Mouse (Mus musculus) heart, embryonic 12.5 days (tissue): ENCODE measurements around the gene Rrp8. TPM values are rescaled to one million over a fixed set of nuclear protein-coding genes. Genes with fewer than 3 reads are reported as not detected.

Source experiments
- ATAC-seq: fragments of 200-750 bp; cut with Nextera tagmentation; 2 replicates; pipeline ENCODE4 v1.8.0; 2017; ENCODE audit warnings: moderate TSS enrichment, moderate library complexity; ENCODE audit not compliant: insufficient number of reproducible peaks, low FRiP score
- H3K27ac ChIP-seq: fragments of 300-500 bp; sonication (generic); 2 replicates; pipeline ENCODE4 v1.5.1; 2016; ENCODE audit warnings: mild to moderate bottlenecking, moderate library complexity; ENCODE audit not compliant: poor library complexity, severe bottlenecking
- H3K27me3 ChIP-seq: fragments of 300-500 bp; sonication (generic); replicated peaks from 2 replicates; pipeline ENCODE4 v1.6.1; 2016; ENCODE audit warnings: mild to moderate bottlenecking, moderate library complexity
- H3K36me3 ChIP-seq: fragments of 300-500 bp; sonication (generic); 2 replicates; pipeline ENCODE4 v1.6.1; 2016; ENCODE audit warnings: mild to moderate bottlenecking, moderate library complexity
- H3K4me1 ChIP-seq: fragments of 300-500 bp; sonication (generic); replicated peaks from 2 replicates; pipeline ENCODE4 v1.6.1; 2016; ENCODE audit warnings: mild to moderate bottlenecking
- H3K4me2 ChIP-seq: fragments of 300-500 bp; sonication (generic); 2 replicates; pipeline ENCODE4 v1.6.1; 2016; ENCODE audit warnings: mild to moderate bottlenecking, moderate library complexity
- H3K4me3 ChIP-seq: fragments of 300-500 bp; sonication (generic); 2 replicates; pipeline ENCODE4 v1.5.1; 2016; ENCODE audit warnings: mild to moderate bottlenecking
- H3K9ac ChIP-seq: fragments of 300-500 bp; sonication (generic); 2 replicates; pipeline ENCODE4 v1.6.1; 2016; ENCODE audit warnings: mild to moderate bottlenecking, moderate library complexity
- H3K9me3 ChIP-seq: fragments of 300-500 bp; sonication (generic); replicated peaks from 2 replicates; pipeline ENCODE4 v1.6.1; 2016; ENCODE audit warnings: mild to moderate bottlenecking, moderate library complexity
- WGBS: fragments of 180-500 bp; shearing (Covaris S2); methylation state at CpG from one replicate; pipeline ENCODE4 v1.1.7; 2016; 5-methylcytosine and 5-hydroxymethylcytosine counted together
- polyA plus RNA-seq: library from polyadenylated mRNA; unstranded; fragments of >200 nt; fragmentation: Nextera tagmentation; extraction: Ambion mirVana; gene quantifications from 2 replicates; pipeline ENCODE4 v1.2.1, GENCODE M21; 2016

Gene Rrp8
- 29.1 and 30.9 TPM in 2 replicates for polyA plus RNA-seq

DNA sequence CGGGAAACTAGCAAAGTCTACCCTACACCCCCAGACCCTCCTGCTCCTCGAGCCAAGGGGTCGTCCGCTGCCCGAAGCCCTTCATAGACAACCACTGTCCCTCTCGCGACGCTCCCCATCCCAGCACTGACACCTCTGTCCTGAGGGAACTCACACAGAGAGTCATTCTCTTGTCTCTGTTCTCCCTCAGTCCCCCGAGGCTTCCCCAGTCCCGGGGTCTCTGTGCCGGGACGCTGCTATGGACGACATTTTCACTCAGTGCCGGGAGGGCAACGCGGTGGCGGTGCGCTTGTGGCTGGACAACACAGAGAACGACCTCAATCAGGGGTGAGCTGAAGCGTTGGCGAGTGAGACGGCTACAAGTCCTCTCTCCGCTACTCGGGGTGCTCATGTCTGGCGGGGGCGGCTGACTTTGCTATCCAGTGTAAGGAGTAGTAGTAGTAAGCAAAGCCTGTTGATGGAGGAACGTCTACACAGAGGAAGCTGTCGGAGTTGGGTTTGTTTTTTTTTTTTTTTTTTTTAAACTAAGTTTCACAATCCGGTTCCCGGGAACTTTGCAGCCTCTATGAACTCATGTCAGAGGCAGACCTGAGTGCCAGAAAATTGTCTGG lies at the start of gene Rrp8:
Rrp8 (minus strand) TSS at position 475 of the 611 bp plus-strand sequence.
- Histone ChIP-seq H3K4me2 (peak within 1 kb of the TSS; percentile 84), H3K36me3 (peaks cover 51% of the 10 kb centered on the region), H3K27me3 (no peaks in the 10 kb centered on the region), H3K9me3 (no peaks in the 10 kb centered on the region), H3K4me3 (peak within 1 kb of the TSS; percentile 94), H3K27ac (peak within 1 kb of the TSS; percentile 99), H3K9ac (peak within 1 kb of the TSS; percentile 98), H3K4me1 (peaks cover 33% of the 10 kb centered on the region)
- peak; percentile 1; the same call in 1 of the 2 replicates for ATAC-seq
- under 1% methylated on average over 30 of the region's 30 CpGs for WGBS

DNA sequence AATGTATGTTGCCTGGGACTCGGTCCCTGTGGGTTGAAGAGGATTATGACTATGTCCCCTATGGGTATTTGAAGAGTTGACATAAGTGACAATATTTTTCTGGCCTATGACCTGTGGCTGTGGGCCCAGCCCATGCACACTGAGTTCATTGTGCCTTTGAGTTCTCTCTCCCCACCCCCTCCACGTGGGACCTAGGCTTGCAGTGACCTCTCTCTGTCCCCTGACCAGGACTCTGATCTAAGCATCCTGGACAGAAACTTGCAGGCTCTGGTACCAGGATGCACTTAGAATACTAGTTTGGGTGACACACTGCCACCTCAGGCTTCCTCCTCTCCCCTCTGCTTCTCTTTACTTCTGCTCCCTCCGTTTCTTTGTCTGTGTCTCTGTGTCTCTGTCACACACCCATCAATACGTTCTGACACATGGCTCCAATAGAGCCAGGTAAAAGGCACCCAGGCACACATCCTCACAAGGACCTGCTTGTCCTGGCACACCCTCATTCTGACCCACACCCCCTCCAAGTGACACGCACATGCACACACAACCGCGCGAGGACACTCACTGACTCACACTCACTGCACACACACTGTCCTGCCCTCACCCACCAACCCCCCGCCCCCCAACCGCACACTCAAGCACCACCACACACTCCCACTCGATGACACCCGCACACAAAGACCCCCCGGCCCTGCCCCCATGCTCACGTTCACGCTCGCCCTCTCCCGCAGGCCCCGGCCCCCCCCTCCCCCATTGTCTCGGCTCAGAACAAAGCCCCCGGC lies 49.5 kb upstream of the Rrp8 start:
- peak overlapping the region; percentile 77 for H3K4me2 ChIP-seq
- H3K9ac ChIP-seq: peak overlapping the region; percentile 82
- peaks cover 35% of the 10 kb centered on the region for H3K4me1 ChIP-seq
- peaks cover 14% of the 10 kb centered on the region; the same call in 1 of the 2 replicates for H3K27me3 ChIP-seq
- H3K9me3 ChIP-seq: no peaks in the 10 kb centered on the region
- 10% methylated on average over 17 of the region's 20 CpGs for WGBS
- peak overlapping the region; percentile 72 for H3K4me3 ChIP-seq
- peaks cover 3% of the 10 kb centered on the region; the same call in 1 of the 2 replicates for H3K36me3 ChIP-seq
- peak; percentile 42; the same call in 1 of the 2 replicates for ATAC-seq
- H3K27ac ChIP-seq: peak overlapping the region; percentile 58

DNA sequence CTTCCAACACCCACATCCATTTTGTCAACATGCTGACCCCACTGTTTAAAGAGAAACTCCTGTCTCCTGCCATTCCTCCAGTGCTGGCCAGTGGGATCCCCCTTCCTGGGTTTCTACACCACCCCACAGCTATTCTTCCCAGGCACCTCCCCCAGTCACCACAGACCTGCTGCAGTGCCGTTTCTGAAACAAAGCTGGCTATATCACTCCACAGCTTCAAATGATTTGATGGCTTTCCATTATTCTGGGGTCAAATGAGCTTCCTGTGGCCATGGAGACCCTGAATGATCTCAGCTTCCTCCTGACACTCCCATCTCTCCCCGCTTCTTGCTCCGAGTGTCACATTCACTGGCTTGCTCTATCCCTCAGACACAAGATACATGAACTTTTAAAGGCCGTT lies 47.4 kb upstream of the Rrp8 start:
- no peak overlapping the region for H3K27ac ChIP-seq
- peaks cover 40% of the 10 kb centered on the region for H3K4me1 ChIP-seq
- H3K9me3 ChIP-seq: no peaks in the 10 kb centered on the region
- WGBS: 27% methylated on average over 4 of the region's 4 CpGs
- ATAC-seq: no peak
- no peak overlapping the region for H3K4me3 ChIP-seq
- H3K4me2 ChIP-seq: peak overlapping the region; percentile 12; the same call in 1 of the 2 replicates
- peaks cover 12% of the 10 kb centered on the region for H3K36me3 ChIP-seq
- H3K27me3 ChIP-seq: peaks cover 5% of the 10 kb centered on the region; the same call in 1 of the 2 replicates
- H3K9ac ChIP-seq: 0 out of 2 replicates have a peak overlapping the region, but pooled peaks have one; percentile 18

DNA sequence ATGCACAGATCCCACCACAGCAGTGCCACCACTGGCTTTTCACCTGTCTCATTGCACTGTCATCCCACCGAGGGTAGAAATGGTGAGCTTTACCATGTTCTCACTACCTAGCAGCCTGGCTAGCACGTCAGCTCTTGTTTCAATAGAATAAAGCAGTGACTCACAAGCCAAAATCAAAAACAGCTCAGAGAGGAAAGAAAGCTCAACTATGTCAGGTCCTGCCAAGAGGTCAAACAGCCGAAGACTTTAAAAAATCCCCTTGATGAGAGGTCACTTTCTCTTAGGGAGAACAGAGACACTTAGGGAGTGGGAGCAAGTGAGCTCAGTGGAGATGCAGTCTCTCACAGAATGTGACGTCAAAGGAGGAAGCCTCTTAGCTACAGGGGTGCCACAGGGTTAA lies 46.7 kb upstream of the Rrp8 start:
- ATAC-seq: no peak
- peak overlapping the region; percentile 12; the same call in 1 of the 2 replicates for H3K4me2 ChIP-seq
- H3K36me3 ChIP-seq: peaks cover 12% of the 10 kb centered on the region
- H3K4me3 ChIP-seq: no peak overlapping the region
- H3K4me1 ChIP-seq: peaks cover 46% of the 10 kb centered on the region
- 43% methylated on average over 4 of the region's 4 CpGs for WGBS
- H3K27ac ChIP-seq: no peak overlapping the region
- 0 out of 2 replicates have a peak overlapping the region, but pooled peaks have one; percentile 18 for H3K9ac ChIP-seq
- H3K9me3 ChIP-seq: no peaks in the 10 kb centered on the region
- H3K27me3 ChIP-seq: peaks cover 5% of the 10 kb centered on the region; the same call in 1 of the 2 replicates

DNA sequence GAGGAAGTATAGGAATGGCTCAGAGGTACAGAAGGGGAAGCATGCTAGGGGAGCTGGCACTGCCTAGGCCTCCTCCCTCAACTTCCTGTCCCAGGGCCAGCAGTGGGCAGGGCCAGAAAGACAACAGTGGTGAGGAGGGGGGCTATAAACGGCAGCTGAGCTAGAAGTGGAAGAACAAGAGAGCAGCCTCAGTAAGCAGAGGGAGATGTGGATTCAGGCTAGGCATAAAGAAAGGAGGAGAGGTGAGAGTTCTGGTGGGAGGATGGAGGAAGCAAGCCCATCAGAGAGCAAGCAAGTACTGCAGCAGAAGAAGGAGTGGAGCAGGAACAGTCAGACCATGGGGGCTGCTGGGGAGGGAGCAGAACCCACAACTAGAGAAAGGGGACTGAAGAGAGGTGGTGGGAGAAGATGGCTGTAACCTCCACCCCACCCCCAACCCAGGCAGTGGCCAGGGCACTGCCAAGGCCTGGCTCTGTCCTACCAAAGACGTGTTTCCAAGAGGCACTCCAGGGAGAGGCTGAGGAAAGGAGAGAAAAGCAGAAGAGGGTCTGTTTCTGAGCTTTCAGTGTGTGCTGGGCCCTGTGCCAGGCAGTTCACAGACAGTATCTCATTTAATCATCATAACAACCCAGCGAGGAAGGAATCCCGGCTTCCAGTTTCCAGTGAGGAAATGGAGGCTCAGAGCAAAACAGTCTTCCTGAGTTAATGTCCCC lies 41.5 kb upstream of the Rrp8 start:
- peak overlapping the region; percentile 54 for H3K9ac ChIP-seq
- H3K4me1 ChIP-seq: peaks cover 42% of the 10 kb centered on the region
- WGBS: 20% methylated on average over 4 of the region's 4 CpGs
- peak overlapping the region; percentile 90 for H3K27ac ChIP-seq
- peaks cover 12% of the 10 kb centered on the region for H3K36me3 ChIP-seq
- H3K4me3 ChIP-seq: no peak overlapping the region
- peak overlapping the region; percentile 46 for H3K4me2 ChIP-seq
- ATAC-seq: peak; percentile 73
- H3K27me3 ChIP-seq: no peaks in the 10 kb centered on the region
- H3K9me3 ChIP-seq: no peaks in the 10 kb centered on the region

DNA sequence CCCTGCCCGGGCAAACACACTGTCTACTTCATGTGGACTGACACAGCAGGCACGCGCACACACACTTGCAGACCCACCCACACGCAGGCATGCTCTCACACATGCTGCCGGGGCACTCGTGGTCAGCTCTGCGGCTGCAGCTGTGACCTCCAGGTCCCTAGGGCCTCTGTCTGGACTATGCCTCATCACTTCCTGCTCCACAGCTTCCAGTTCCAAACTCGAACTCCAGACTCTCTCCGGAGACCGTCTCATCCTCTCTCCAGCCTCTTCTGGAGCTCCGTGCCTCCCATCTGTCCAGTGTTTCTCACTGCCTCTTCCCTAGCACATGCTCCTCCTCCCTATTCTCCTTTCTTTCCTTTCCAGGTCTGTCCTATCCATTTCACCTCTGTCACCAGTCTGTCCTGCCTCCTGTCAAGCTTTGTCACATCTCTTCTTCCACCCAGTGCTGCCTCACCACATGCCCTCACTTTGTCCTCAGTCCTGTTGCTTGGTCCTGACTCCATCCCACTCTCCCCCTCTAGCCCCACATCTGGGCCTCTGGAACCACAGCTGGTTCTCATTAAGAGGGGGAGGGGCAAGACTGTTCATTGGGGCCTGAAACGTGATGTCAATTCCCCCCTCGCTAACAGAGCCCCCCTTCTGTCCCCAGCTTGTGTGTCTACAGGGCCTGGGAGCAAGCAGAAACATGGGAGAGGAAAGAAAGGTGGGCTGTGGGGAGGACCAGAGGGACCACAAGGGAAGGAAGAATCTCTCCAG lies 40.8 kb upstream of the Rrp8 start:
- Histone ChIP-seq H3K4me3 (no peak overlapping the region), H3K27me3 (no peaks in the 10 kb centered on the region), H3K36me3 (peaks cover 14% of the 10 kb centered on the region), H3K9ac (peak overlapping the region; percentile 54; the same call in 1 of the 2 replicates), H3K9me3 (no peaks in the 10 kb centered on the region), H3K4me1 (peaks cover 45% of the 10 kb centered on the region), H3K4me2 (peak overlapping the region; percentile 46), H3K27ac (peak overlapping the region; percentile 90)
- 36% methylated on average over 13 of the region's 13 CpGs for WGBS
- ATAC-seq: peak; percentile 74

DNA sequence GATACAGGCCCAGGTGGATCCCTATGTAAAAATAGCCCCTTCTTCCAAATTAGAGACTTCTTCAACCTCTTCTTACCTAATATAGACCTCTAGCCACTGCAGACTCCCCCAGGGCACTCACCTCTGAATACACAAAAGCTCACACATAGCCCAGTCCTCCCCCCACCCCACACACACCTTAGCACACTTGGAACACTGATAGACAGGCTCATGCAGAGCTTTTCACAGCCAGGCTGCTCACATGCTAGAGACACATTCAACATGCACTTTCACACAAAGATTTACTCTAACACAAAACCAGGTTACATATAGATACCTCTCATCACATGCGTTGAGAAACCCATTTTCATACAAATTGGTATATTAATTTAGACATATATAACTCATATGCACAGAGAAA lies 40.1 kb upstream of the Rrp8 start:
- no peaks in the 10 kb centered on the region for H3K27me3 ChIP-seq
- H3K4me1 ChIP-seq: peaks cover 41% of the 10 kb centered on the region
- H3K36me3 ChIP-seq: peaks cover 20% of the 10 kb centered on the region
- ATAC-seq: no peak
- no peak overlapping the region for H3K9ac ChIP-seq
- 84% methylated on average over 1 of the region's 1 CpGs for WGBS
- H3K9me3 ChIP-seq: no peaks in the 10 kb centered on the region
- H3K4me2 ChIP-seq: peak overlapping the region; percentile 46
- H3K4me3 ChIP-seq: no peak overlapping the region
- no peak overlapping the region for H3K27ac ChIP-seq

DNA sequence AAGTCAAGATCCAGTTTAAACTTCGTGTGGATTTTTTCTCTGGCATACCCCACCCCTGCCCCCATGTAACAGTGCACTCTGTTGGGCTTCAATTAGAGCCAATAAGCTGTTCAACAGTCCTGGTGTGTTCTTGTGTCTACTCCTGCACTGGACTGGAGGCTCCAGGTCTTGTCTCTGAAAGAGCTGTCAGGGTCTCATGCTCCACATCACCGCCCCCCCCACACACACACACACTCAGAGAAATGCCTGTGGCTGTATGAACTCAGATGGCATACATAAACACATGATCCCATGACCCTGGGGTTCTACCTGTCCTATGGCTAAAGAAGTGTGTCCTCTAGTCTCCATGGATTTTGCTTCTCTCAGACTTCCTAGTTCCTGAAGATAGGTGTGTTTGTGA lies 38.8 kb upstream of the Rrp8 start:
- no peaks in the 10 kb centered on the region for H3K9me3 ChIP-seq
- H3K27ac ChIP-seq: no peak overlapping the region
- no peak overlapping the region for H3K9ac ChIP-seq
- H3K4me1 ChIP-seq: peaks cover 47% of the 10 kb centered on the region
- no peaks in the 10 kb centered on the region for H3K27me3 ChIP-seq
- 71% methylated on average over 2 of the region's 2 CpGs for WGBS
- H3K4me2 ChIP-seq: no peak overlapping the region
- no peak for ATAC-seq
- H3K4me3 ChIP-seq: no peak overlapping the region
- H3K36me3 ChIP-seq: peaks cover 24% of the 10 kb centered on the region

DNA sequence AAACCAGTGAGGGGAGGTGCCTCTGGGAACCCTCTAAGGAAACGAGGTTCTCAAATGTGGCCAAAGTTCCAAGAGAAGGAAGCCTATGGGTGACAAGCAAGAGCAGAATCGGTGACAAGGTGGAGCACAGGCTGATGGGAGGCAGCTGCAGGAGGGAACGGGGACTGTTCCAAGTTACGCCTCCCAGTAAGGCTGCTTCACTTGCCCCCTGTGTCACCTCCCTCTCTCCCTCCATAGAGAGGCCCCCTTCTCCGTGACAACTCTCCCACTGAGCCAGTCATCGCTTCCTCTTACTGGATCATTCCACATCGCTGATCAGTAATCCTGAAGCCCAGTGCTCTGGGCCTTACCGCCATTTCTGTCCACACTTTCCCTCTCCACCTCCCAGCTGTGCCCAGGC lies 37.5 kb upstream of the Rrp8 start:
- H3K9ac ChIP-seq: no peak overlapping the region
- ATAC-seq: no peak
- WGBS: 51% methylated on average over 8 of the region's 8 CpGs
- no peaks in the 10 kb centered on the region for H3K27me3 ChIP-seq
- H3K9me3 ChIP-seq: no peaks in the 10 kb centered on the region
- no peak overlapping the region for H3K4me2 ChIP-seq
- no peak overlapping the region for H3K27ac ChIP-seq
- peaks cover 43% of the 10 kb centered on the region for H3K4me1 ChIP-seq
- peaks cover 28% of the 10 kb centered on the region for H3K36me3 ChIP-seq
- no peak overlapping the region for H3K4me3 ChIP-seq

DNA sequence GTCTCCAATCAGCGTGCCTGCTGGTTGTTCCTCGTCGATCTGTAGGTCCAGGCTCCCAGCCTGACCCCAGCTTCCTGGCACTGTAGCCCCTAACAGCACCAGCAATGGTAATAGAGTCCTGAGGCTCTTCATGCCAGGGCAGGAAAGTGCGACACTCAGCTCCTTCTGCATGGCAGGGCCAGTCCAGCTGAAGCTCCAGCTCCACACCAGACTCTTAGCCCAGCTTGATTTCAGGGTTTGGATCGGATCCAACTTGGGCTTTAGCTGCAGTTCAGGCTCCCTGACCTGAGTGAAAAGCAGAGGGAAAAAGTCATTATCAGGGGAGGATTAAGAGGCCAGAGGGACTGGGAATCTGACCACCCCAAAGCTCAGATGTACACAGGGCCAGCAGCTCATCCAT lies 35.9 kb upstream of the Rrp8 start:
- Histone ChIP-seq H3K4me2 (no peak overlapping the region), H3K4me3 (no peak overlapping the region), H3K27me3 (no peaks in the 10 kb centered on the region), H3K36me3 (peaks cover 28% of the 10 kb centered on the region), H3K9me3 (no peaks in the 10 kb centered on the region), H3K4me1 (peaks cover 36% of the 10 kb centered on the region), H3K27ac (no peak overlapping the region), H3K9ac (no peak overlapping the region)
- no peak for ATAC-seq
- WGBS: 75% methylated on average over 5 of the region's 5 CpGs
